Mouse (Mus musculus): ENCODE data around the gene Tmem59. TPM values are rescaled to one million over a fixed set of nuclear protein-coding genes. Genes with fewer than 3 reads are reported as not detected.

The Tmem59 gene
- polyA plus RNA-seq, 1 experiment from 2014 or later = 473 TPM

DNA sequence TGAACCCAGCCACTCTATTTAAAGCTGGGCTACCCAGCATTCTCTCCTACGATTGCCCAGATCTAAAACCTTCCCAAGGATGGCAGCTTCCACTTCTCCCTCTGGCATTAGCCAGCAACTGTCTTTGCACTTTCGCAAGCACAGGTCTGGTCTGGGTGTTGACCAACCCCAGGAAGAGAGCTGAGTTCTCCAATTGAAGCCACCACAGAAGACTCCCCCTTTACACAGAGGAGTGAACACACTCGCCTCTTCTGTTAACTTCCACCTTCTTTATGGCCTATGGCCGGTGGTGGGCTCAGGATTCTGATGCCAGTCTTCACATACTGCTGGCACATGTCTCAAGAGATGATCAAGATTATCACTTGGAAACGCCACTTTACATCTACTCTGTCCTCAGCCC lies 10.4 kb upstream of the Tmem59 start:
- no peak for DNase-seq (ENCODE audit: low spot score)
- TF ChIP-seq CTCF (IDR thresholded peaks at IDR 0.05; ENCODE audit: low read depth) (no peak), EP300 (optimal IDR thresholded peaks at IDR 0.05) (no peak)
- no peak overlapping the region for H3K27ac ChIP-seq (replicated peaks)
- H3K4me3 ChIP-seq (ENCODE audit: low read depth, low read length) = no peak overlapping the region
- H3K36me3 ChIP-seq (ENCODE audit: control insufficient read depth, insufficient read depth, low read length) = no peaks in the 10 kb centered on the region; the same call in 1 of the 2 replicates
- H3K4me2 ChIP-seq (replicated peaks; ENCODE audit: low read depth) = no peak overlapping the region
- no peak overlapping the region for H3K9ac ChIP-seq (ENCODE audit: low read length)
- no peaks in the 10 kb centered on the region for H3K4me1 ChIP-seq (replicated peaks; ENCODE audit: control insufficient read depth, insufficient read depth)
- 82% methylated on average over 5 of the region's 5 CpGs for WGBS
- no peak for ATAC-seq (ENCODE audit: low FRiP score, low TSS enrichment)
- no peaks in the 10 kb centered on the region for H3K27me3 ChIP-seq (ENCODE audit: control insufficient read depth, insufficient read depth, low read length)
- no peaks in the 10 kb centered on the region for H3K9me3 ChIP-seq (ENCODE audit: control insufficient read depth, low read length)

- ATAC-seq (ENCODE audit: low FRiP score, low TSS enrichment) (no peak), DNase-seq (ENCODE audit: low spot score) (peak; percentile 34)
- WGBS = 16% methylated on average over 11 of the region's 11 CpGs
- Histone ChIP-seq H3K4me3 (ENCODE audit: low read depth, low read length) (peak overlapping the region; percentile 98), H3K36me3 (ENCODE audit: control insufficient read depth, insufficient read depth, low read length) (no peaks in the 10 kb centered on the region), H3K27ac (replicated peaks) (peak overlapping the region; percentile 98), H3K9ac (ENCODE audit: low read length) (peak overlapping the region; percentile 91), H3K4me2 (replicated peaks; ENCODE audit: low read depth) (peak overlapping the region; percentile 72), H3K9me3 (ENCODE audit: control insufficient read depth, low read length) (no peaks in the 10 kb centered on the region), H3K4me1 (replicated peaks; ENCODE audit: control insufficient read depth, insufficient read depth) (peaks cover 5% of the 10 kb centered on the region; the same call in 1 of the 2 replicates), H3K27me3 (ENCODE audit: control insufficient read depth, insufficient read depth, low read length) (no peaks in the 10 kb centered on the region)
- TF ChIP-seq CTCF (IDR thresholded peaks at IDR 0.05; ENCODE audit: low read depth) (no peak), EP300 (optimal IDR thresholded peaks at IDR 0.05) (no peak)
These were observed 693 bp upstream of the Tmem59 start for GRCm38 (mm10) chr4:107177506-107177905.

- H3K4me2 ChIP-seq (replicated peaks; ENCODE audit: low read depth) = peak within 1 kb of the TSS; percentile 72
- peak within 1 kb of the TSS; percentile 91 for H3K9ac ChIP-seq (ENCODE audit: low read length)
- peak within 1 kb of the TSS; percentile 98 for H3K4me3 ChIP-seq (ENCODE audit: low read depth, low read length)
- DNase-seq (ENCODE audit: low spot score) (no peak), ATAC-seq (ENCODE audit: low FRiP score, low TSS enrichment) (peak; percentile 73)
- H3K9me3 ChIP-seq (ENCODE audit: control insufficient read depth, low read length) = no peaks in the 10 kb centered on the region
- TF ChIP-seq CTCF (IDR thresholded peaks at IDR 0.05; ENCODE audit: low read depth) (peak; percentile 33), EP300 (optimal IDR thresholded peaks at IDR 0.05) (peak; percentile 60)
- peak within 1 kb of the TSS; percentile 98 for H3K27ac ChIP-seq (replicated peaks)
- WGBS = 0% methylated on average over 41 of the region's 47 CpGs
- no peaks in the 10 kb centered on the region for H3K36me3 ChIP-seq (ENCODE audit: control insufficient read depth, insufficient read depth, low read length)
- H3K27me3 ChIP-seq (ENCODE audit: control insufficient read depth, insufficient read depth, low read length) = no peaks in the 10 kb centered on the region
- H3K4me1 ChIP-seq (replicated peaks; ENCODE audit: control insufficient read depth, insufficient read depth) = peaks cover 5% of the 10 kb centered on the region; the same call in 1 of the 2 replicates
These were observed 761 bp downstream of the Tmem59 start, which contains the start of gene Tceanc2 for GRCm38 (mm10) chr4:107178830-107179490. Gene Tceanc2, minus strand, starts transcription at chr4:107179116.

- H3K27me3 ChIP-seq (ENCODE audit: control insufficient read depth, insufficient read depth, low read length) = no peaks in the 10 kb centered on the region
- H3K4me3 ChIP-seq (ENCODE audit: low read depth, low read length) = peak overlapping the region; percentile 98
- 0% methylated on average over 8 of the region's 8 CpGs for WGBS
- peak overlapping the region; percentile 98 for H3K27ac ChIP-seq (replicated peaks)
- peak overlapping the region; percentile 61 for H3K4me2 ChIP-seq (replicated peaks; ENCODE audit: low read depth)
- DNase-seq (ENCODE audit: low spot score) = no peak
- no peaks in the 10 kb centered on the region for H3K36me3 ChIP-seq (ENCODE audit: control insufficient read depth, insufficient read depth, low read length)
- H3K4me1 ChIP-seq (replicated peaks; ENCODE audit: control insufficient read depth, insufficient read depth) = peaks cover 5% of the 10 kb centered on the region; the same call in 1 of the 2 replicates
- peak overlapping the region; percentile 91 for H3K9ac ChIP-seq (ENCODE audit: low read length)
- no peaks in the 10 kb centered on the region for H3K9me3 ChIP-seq (ENCODE audit: control insufficient read depth, low read length)
- no peak for ATAC-seq (ENCODE audit: low FRiP score, low TSS enrichment)
- no peak for TF ChIP-seq CTCF (IDR thresholded peaks at IDR 0.05; ENCODE audit: low read depth)
These were observed 1.4 kb downstream of the Tmem59 start for GRCm38 (mm10) chr4:107179561-107179960.

- no peak overlapping the region for H3K4me3 ChIP-seq (ENCODE audit: low read depth, low read length)
- H3K4me1 ChIP-seq (replicated peaks; ENCODE audit: control insufficient read depth, insufficient read depth) = peaks cover 5% of the 10 kb centered on the region; the same call in 1 of the 2 replicates
- no peak for ATAC-seq (ENCODE audit: low FRiP score, low TSS enrichment)
- no peak overlapping the region for H3K27ac ChIP-seq (replicated peaks)
- TF ChIP-seq CTCF (IDR thresholded peaks at IDR 0.05; ENCODE audit: low read depth) (no peak), EP300 (optimal IDR thresholded peaks at IDR 0.05) (no peak)
- DNase-seq (ENCODE audit: low spot score) = no peak
- no peaks in the 10 kb centered on the region for H3K36me3 ChIP-seq (ENCODE audit: control insufficient read depth, insufficient read depth, low read length)
- H3K9me3 ChIP-seq (ENCODE audit: control insufficient read depth, low read length) = no peaks in the 10 kb centered on the region
- H3K9ac ChIP-seq (ENCODE audit: low read length) = no peak overlapping the region
- no peaks in the 10 kb centered on the region for H3K27me3 ChIP-seq (ENCODE audit: control insufficient read depth, insufficient read depth, low read length)
- no peak overlapping the region for H3K4me2 ChIP-seq (replicated peaks; ENCODE audit: low read depth)
These were observed 2.5 kb downstream of the Tmem59 start for GRCm38 (mm10) chr4:107180746-107181145.

DNA sequence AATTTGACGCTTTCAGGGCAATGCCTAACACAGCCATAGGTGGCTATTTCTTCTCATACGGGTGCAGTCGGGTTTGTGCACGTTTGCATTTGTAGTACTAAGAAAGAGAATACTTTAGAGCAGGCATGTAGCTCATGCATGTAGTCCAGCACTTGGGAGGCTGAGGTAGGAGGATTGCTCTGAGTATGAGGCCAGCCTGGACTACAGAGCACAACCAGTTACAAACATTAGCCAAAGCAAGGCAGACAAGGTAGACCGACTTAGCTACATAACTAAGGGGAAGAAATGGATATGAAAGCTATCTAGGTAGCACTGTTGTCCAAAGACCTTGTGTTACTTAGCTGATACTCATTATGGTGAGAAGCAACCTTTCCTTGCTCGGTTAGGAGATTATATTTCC lies 3.7 kb downstream of the Tmem59 start:
- Histone ChIP-seq H3K4me3 (ENCODE audit: low read depth, low read length) (no peak overlapping the region), H3K4me2 (replicated peaks; ENCODE audit: low read depth) (no peak overlapping the region), H3K9ac (ENCODE audit: low read length) (no peak overlapping the region), H3K27me3 (ENCODE audit: control insufficient read depth, insufficient read depth, low read length) (no peaks in the 10 kb centered on the region), H3K36me3 (ENCODE audit: control insufficient read depth, insufficient read depth, low read length) (peaks cover 2% of the 10 kb centered on the region; the same call in 1 of the 2 replicates), H3K27ac (replicated peaks) (no peak overlapping the region), H3K9me3 (ENCODE audit: control insufficient read depth, low read length) (no peaks in the 10 kb centered on the region), H3K4me1 (replicated peaks; ENCODE audit: control insufficient read depth, insufficient read depth) (peaks cover 4% of the 10 kb centered on the region; the same call in 1 of the 2 replicates)
- no peak for DNase-seq (ENCODE audit: low spot score)
- 70% methylated on average over 6 of the region's 6 CpGs for WGBS
- no peak for ATAC-seq (ENCODE audit: low FRiP score, low TSS enrichment)
- TF ChIP-seq CTCF (IDR thresholded peaks at IDR 0.05; ENCODE audit: low read depth) (no peak), EP300 (optimal IDR thresholded peaks at IDR 0.05) (no peak)
